Mouse (Mus musculus) megakaryocyte, embryonic 14.5 days (primary cell): Measurements from ENCODE around the gene Gm17490. TPM values are rescaled to one million over a fixed set of nuclear protein-coding genes. Genes with fewer than 3 reads are reported as not detected.

Experiments
- H3K27me3 ChIP-seq: replicated peaks from 2 replicates; pipeline ENCODE3; 2012; ENCODE audit warnings: inconsistent platforms
- H3K36me3 ChIP-seq: replicated peaks from 2 replicates; pipeline ENCODE3; 2012; ENCODE audit warnings: low read length, inconsistent platforms, mixed read lengths
- H3K4me1 ChIP-seq: 2 replicates; pipeline ENCODE4 v1.6.1; 2012; ENCODE audit warnings: inconsistent platforms
- H3K4me3 ChIP-seq: replicated peaks from 2 replicates; pipeline ENCODE3; 2012; ENCODE audit warnings: moderate library complexity, mild to moderate bottlenecking, inconsistent platforms
- H3K9me3 ChIP-seq: 2 replicates; pipeline ENCODE4 v1.6.1; 2012; ENCODE audit warnings: inconsistent platforms
- FLI1 ChIP-seq: IDR thresholded peaks from 2 replicates; pipeline ENCODE4 v1.6.1; 2012; ENCODE audit warnings: low read length, inconsistent platforms, mixed read lengths
- GATA1 ChIP-seq: IDR thresholded peaks from 3 replicates; pipeline ENCODE4 v1.6.1; 2012; ENCODE audit warnings: mixed read lengths, low read length, inconsistent platforms, borderline replicate concordance
- polyA plus RNA-seq: library from polyadenylated mRNA; stranded (reverse); fragments of >175 nt; gene quantifications from 2 replicates; pipeline ENCODE4 v1.2.3, GENCODE M21; 2012; ENCODE audit warnings: low replicate concordance; ENCODE audit not compliant: insufficient read depth

The Gm17490 gene
- polyA plus RNA-seq, 1 experiment: not detected

DNA sequence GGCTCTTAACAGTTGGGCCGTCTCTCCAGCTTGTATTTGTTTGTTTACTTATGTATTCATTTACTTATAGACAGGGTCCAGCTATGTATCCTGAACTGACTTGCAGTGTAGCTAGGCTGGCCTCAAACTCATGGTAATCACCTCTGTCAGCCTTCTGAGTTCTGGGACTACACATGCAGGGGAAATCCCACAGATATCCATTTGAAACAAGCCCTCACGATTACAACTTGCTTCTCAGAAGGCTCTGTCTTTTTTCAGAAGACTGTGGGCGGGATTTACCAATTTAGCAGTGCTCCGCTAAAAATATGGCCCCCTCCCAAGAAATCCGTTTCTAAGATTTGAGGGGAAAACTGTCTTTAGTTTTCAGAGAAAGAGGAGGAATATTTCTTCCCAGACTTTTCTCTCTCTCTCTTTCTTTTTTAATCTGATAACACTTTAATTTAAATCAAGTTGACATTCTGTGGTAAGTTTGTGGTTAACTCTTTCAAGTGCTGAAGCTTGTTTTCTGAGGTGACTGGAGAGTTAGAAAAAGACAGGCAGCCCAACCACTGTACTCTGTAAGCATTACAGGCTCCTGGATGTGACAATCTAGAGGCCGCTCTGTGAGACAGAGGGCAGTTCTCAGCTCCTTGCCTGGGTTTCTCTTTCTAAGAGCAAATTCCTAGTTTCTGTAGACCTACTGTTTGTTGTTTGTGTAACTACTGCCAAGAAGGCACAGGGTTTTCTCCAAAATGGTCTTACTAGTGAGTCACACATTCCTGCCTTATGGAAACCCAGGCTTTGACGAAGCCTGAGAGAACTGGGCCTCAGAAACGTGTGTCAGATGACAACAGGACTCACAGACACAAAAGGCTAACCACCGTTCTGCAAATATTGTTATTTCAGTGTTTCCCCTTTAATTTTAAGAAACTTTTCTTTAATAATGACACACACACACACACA, 29.2 kb upstream of the Gm17490 start:
- H3K4me3 ChIP-seq: no peak overlapping the region
- peaks cover 71% of the 10 kb centered on the region for H3K4me1 ChIP-seq
- no peaks in the 10 kb centered on the region for H3K27me3 ChIP-seq
- no peaks in the 10 kb centered on the region for H3K36me3 ChIP-seq
- TF ChIP-seq GATA1 (no peak), FLI1 (no peak)
- H3K9me3 ChIP-seq: no peaks in the 10 kb centered on the region

DNA sequence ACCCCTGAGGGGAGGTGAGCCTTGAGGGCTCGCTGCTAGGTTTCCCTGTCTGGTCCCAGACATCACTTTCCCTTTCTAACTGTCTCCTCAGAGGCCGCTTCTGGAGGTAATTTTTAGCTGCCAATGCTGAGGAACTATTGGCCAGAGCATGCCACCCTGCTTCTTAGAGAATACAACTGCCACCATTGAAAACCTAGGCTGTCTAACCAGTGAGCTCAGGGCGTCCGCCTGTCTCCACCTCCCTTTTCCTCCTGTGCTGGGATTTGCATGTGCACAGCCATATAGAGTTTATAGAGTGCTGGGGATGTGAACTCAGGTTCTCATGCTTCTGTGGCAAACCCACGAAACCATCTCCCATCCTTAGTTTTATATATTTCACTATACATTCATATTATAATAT, 27.7 kb upstream of the Gm17490 start:
- Histone ChIP-seq H3K36me3 (no peaks in the 10 kb centered on the region), H3K9me3 (no peaks in the 10 kb centered on the region), H3K27me3 (no peaks in the 10 kb centered on the region), H3K4me1 (peaks cover 59% of the 10 kb centered on the region), H3K4me3 (peak overlapping the region; percentile 86)
- TF ChIP-seq FLI1: no peak
- TF ChIP-seq GATA1: no peak

DNA sequence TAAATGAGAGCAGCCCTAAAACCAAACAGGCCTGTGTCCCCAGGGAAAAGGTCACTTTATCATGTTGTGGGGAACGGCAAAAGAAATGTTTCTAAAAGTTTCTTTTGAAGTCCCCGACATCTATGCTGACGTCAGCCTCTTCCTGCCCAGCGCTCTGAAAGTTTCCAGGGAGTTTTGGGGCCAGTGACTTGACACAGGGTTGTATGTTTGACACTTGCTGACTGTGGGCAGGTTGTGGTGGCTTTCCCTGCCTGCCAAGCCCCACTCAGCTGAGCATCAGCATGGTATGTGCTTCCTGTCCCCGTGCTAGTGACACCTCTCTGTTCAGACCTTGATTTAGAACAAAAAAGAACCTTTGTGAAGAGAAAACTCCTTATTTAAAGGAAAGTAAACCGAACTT, 27.3 kb upstream of the Gm17490 start:
- Histone ChIP-seq H3K4me1 (peaks cover 55% of the 10 kb centered on the region), H3K27me3 (no peaks in the 10 kb centered on the region), H3K4me3 (peak overlapping the region; percentile 86), H3K36me3 (no peaks in the 10 kb centered on the region), H3K9me3 (no peaks in the 10 kb centered on the region)
- no peak for TF ChIP-seq FLI1
- no peak for TF ChIP-seq GATA1

DNA sequence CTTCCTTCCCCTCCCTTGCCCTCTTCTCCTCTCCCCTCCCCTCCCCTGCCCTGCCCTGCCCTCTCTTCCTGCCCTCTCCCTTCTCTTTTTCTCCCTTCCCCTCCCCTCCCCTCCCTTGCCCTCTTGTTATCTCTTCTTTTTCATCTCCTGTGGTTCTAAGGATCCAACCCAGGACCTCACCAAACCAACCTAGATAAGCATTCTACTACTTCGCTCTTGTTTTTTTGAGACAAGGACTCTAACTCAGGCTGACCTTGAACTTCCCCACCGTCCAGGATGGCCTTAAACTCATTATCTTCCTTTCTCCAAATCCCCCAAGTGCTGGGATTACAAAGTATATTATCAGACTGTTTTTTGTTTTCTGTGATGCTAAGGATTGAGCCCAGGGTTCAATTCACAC, 26.7 kb upstream of the Gm17490 start:
- no peaks in the 10 kb centered on the region for H3K36me3 ChIP-seq
- H3K9me3 ChIP-seq: no peaks in the 10 kb centered on the region
- H3K27me3 ChIP-seq: no peaks in the 10 kb centered on the region
- H3K4me1 ChIP-seq: peaks cover 52% of the 10 kb centered on the region
- no peak overlapping the region for H3K4me3 ChIP-seq
- TF ChIP-seq GATA1: no peak
- no peak for TF ChIP-seq FLI1

DNA sequence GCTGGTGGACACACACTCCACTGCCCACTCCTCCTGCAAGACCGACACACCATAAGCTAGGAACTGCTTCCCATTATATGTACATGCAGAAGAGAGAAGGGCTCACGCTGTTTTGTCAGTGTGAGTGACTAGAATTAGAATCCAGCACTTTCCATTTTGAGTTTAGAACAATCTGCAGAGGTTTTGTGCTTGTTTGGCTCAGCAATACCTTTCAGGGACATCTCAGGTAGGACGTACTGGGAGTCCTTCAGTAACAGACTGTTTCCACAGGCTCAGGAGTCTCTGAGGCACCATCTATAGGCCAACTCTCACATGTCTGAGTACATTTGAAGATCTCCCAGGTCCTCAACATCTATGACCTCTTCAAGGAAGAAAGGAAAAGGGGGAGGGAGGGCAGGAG, 26.1 kb upstream of the Gm17490 start:
- Histone ChIP-seq H3K36me3 (no peaks in the 10 kb centered on the region), H3K9me3 (no peaks in the 10 kb centered on the region), H3K27me3 (peaks cover 2% of the 10 kb centered on the region), H3K4me1 (peaks cover 46% of the 10 kb centered on the region), H3K4me3 (no peak overlapping the region)
- TF ChIP-seq FLI1: no peak
- no peak for TF ChIP-seq GATA1

DNA sequence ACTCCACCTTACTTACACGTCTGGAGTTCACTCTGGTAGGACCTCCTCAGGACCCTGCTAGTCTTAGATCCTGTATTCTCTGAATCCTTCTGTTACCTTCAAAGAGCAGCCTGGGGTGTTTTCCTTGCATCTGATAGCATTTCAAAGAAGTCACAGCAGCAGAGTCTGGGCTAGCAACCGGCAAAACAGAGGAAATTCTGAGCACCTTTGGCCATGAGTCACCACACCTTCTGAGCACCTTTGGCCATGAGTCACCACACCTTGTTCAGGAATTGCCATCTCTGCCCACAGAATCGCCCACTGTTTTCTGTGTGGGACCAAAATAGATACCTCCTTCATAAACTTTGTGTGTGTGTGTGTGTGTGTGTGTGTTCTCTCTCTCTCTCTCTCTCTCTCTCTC, 25.4 kb upstream of the Gm17490 start:
- peaks cover 2% of the 10 kb centered on the region for H3K27me3 ChIP-seq
- TF ChIP-seq GATA1: no peak
- TF ChIP-seq FLI1: no peak
- no peaks in the 10 kb centered on the region for H3K36me3 ChIP-seq
- H3K4me1 ChIP-seq: peaks cover 46% of the 10 kb centered on the region
- H3K4me3 ChIP-seq: no peak overlapping the region
- no peaks in the 10 kb centered on the region for H3K9me3 ChIP-seq

DNA sequence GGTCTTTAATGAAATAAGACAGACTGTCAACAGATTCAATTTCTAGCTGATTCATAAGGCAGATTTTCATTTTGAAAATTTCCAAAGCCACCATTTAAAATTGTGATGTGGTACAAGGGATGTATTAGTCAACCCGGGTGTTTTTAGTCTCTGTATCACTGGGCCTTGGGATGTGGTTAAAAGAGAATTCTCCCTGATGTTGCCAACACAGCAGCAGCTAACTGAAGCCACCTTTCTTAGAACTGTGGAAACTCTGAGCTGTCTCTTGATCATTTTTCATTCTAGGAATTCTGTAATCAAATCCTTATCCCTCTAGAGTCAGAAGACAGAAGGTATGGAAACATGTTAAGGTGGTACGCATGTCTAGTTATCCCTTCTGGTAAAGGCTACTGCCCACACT, 19.2 kb upstream of the Gm17490 start:
- Histone ChIP-seq H3K4me1 (peaks cover 18% of the 10 kb centered on the region), H3K36me3 (no peaks in the 10 kb centered on the region), H3K9me3 (no peaks in the 10 kb centered on the region), H3K4me3 (no peak overlapping the region), H3K27me3 (peaks cover 2% of the 10 kb centered on the region)
- TF ChIP-seq FLI1 (no peak), GATA1 (no peak)

DNA sequence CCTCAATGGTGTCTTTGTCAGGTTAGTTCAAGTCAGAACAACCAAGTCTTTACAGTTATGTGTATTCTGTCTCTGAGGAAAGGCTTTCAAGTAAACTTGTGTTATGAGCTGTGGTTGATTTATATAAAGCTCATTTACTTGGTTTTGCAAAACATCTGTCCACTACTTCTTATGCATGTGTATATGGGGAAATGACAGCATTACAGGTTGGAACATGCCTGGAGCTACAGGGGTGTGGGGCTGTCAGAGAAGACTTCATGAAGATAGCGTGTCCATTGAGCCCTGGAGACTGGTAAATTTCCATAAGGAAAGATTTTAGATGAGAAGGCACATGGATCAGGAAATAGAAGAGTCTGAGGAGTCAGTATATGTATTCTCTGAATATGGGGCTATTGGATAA, 18.0 kb upstream of the Gm17490 start:
- Histone ChIP-seq H3K4me3 (no peak overlapping the region), H3K9me3 (no peaks in the 10 kb centered on the region), H3K36me3 (no peaks in the 10 kb centered on the region), H3K4me1 (peaks cover 18% of the 10 kb centered on the region), H3K27me3 (peaks cover 2% of the 10 kb centered on the region)
- TF ChIP-seq GATA1 (no peak), FLI1 (no peak)

DNA sequence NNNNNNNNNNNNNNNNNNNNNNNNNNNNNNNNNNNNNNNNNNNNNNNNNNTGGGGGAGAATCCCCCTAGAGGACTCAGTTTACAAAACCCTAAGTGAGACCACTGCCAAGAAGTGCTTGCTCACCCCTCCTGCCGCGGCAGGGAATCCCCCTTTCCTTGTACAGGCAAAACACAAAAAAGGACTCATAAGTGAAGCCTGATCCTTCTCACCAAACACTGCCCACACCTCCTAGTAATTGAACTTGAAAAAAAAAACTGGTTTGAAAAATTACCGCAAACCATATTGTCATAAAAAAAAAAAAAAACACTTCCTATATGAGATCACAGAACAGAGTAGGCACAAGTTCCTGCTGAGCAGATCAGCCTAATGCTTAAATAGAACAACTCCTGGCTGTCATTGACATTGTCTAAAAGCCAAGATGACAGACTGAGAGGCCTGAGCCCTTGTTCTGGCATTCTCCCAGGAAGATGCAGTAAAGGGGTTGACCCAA, 16.4 kb upstream of the Gm17490 start, which contains the start of gene Il2ra:
Gene Il2ra, plus strand, starts transcription at position 357 of the 491 bp plus-strand sequence.
- Histone ChIP-seq H3K9me3 (no peaks in the 10 kb centered on the region), H3K36me3 (no peaks in the 10 kb centered on the region), H3K4me3 (no peak within 1 kb of the TSS), H3K4me1 (peaks cover 19% of the 10 kb centered on the region), H3K27me3 (peaks cover under 1% of the 10 kb centered on the region)
- TF ChIP-seq FLI1 (no peak), GATA1 (no peak)

DNA sequence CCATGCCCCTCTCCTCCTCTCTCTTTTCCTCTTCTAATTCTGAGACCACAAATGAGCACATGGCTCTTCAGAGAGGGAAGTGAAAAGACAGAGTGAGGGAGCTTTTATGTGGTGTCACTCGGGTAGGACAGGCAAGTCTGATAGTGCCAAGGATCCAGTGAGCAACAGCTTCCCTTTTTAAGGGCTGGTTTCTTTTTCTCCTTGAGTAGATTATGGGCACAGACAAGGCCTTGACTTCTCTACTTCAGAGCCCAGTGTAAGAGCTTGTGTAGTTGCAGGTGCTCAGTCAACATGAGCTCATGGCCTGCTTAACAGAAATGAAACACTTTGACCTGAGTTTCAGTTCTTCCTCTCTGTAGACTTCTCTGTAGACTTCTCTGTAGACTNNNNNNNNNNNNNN, 11.1 kb upstream of the Gm17490 start:
- no peak for TF ChIP-seq FLI1
- TF ChIP-seq GATA1: no peak
- H3K27me3 ChIP-seq: no peaks in the 10 kb centered on the region
- peaks cover 6% of the 10 kb centered on the region; the same call in 1 of the 2 replicates for H3K9me3 ChIP-seq
- H3K4me3 ChIP-seq: peak overlapping the region; percentile 7
- no peaks in the 10 kb centered on the region for H3K36me3 ChIP-seq
- H3K4me1 ChIP-seq: peaks cover 32% of the 10 kb centered on the region
